ENCODE assay signal across 8 mouse cellular contexts in the genomic region with DNA sequence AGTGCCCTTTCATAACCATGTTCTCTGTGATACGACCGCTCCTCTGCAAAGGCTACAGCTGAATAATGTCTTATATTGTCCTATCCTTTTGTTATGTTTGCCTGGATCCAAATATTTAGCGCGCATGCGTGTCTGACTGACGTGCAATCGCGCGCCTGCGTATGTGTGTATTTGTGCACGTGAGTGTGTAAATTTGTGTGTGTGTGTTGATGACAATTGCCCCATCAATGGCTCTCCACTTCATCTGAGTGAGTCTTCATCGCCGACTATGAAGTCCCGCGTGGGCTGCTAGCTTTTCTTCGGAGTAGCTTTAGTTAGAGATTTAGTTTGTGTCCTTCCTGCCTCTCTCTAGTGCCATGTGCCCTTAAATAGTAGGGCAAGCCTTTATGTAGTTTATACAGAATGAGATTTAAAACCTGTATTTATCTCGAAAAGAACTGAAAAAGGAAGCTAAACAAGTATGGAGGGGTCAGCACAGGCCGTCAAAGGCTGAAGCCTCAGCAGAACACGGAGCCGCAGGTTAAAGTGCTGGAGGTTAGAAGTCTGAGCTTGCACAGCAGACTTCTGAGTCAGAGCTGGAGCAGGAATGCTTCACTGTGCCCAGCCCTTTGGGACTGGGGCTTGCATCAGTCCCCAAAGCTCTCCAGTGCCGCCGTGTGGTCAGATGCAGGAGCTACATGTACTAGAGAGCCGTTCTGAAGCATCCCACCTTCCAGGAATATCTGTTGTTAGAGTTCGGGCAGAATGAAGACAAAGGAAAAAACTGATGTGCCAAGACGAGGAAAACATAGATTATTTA. TPM values are rescaled to one million over a fixed set of nuclear protein-coding genes. Genes with fewer than 3 reads are reported as not detected.
DNase-seq lines count a peak whose midpoint lies in the region; ATAC-seq and TF ChIP-seq lines count a peak whose summit lies in the region.

No protein-coding gene starts in this region.

- no peak overlapping the region for H3K9ac ChIP-seq in hindbrain, embryonic 15.5 days

- no peaks in the 10 kb centered on the region for H3K27me3 ChIP-seq in Patski
- H3K27me3 ChIP-seq in hindbrain, embryonic 15.5 days = no peaks in the 10 kb centered on the region

- H3K27ac ChIP-seq in hindbrain, embryonic 15.5 days (replicated peaks) = no peak overlapping the region

- CTCF ChIA-PET in Patski (lab: Charles Lee) = interaction anchor here (0.8 to 1.6 kb wide), 7 partner anchors 94 to 492 kb away, joined by 3 to 5 read pairs (median 3); no protein-coding TSS in a partner anchor

- 0 out of 2 replicates have a peak, but pooled peaks cover 3% of the 10 kb centered on the region for H3K4me1 ChIP-seq in hindbrain, embryonic 15.5 days (replicated peaks)

- H3K4me2 ChIP-seq in hindbrain, embryonic 15.5 days = no peak overlapping the region

- POLR2A ChIA-PET in Patski (lab: Charles Lee) = no interaction called here

- peak; percentile 19 for DNase-seq in Patski (ENCODE audit: low read depth, low spot score)
- peak; percentile 83 to 89 for DNase-seq in cerebellum, postnatal 25 days
- peak; percentile 74 to 77 for DNase-seq in frontal cortex, postnatal 36 days (ENCODE audit: low spot score in 2 of 2)
- peak; percentile 44 for DNase-seq in left cerebral cortex, adult 11 months (ENCODE audit: low spot score)
- DNase-seq in lung, postnatal 4 days = peak; percentile 78 to 86
- DNase-seq in right cerebral cortex, postnatal 10 days (ENCODE audit: low spot score in 2 of 2) = peak; percentile 71 to 88
- DNase-seq in urinary bladder, postnatal 14 days (ENCODE audit: low spot score) = peak; percentile 86

- H3K4me3 ChIP-seq in hindbrain, embryonic 15.5 days = no peak overlapping the region

- H3K9me3 ChIP-seq in hindbrain, embryonic 15.5 days = no peaks in the 10 kb centered on the region

- no peaks in the 10 kb centered on the region for H3K36me3 ChIP-seq in hindbrain, embryonic 15.5 days

- in situ Hi-C loops in Patski (cut with MboI; ENCODE audit: low pct_unique_long_range_greater_than_20kb) = loop anchor here (10.0 kb wide), 2 partner anchors 292 to 602 kb away; no protein-coding TSS in a partner anchor

- peak; percentile 83 for TF ChIP-seq CTCF in Patski (IDR thresholded peaks at IDR 0.05)

- 53% methylated on average over 25 of the region's 25 CpGs for WGBS in hindbrain, embryonic 15.5 days

- peak; percentile 79 for ATAC-seq in Patski
- peak; percentile 87 for ATAC-seq in hindbrain, embryonic 15.5 days (ENCODE audit: low FRiP score, low read depth)

RNA-seq across cellular contexts. Expression of gene Shcbp1l, which starts 38.5 kb away (rescaled TPM):
- 0.13 TPM for polyA plus RNA-seq in Patski (2021)
- polyA plus RNA-seq in hindbrain, embryonic 15.5 days (2015; fragmentation: Nextera tagmentation; extraction: Ambion mirVana) = 0.66 and 1.0 TPM in 2 replicates

RNA-seq across cellular contexts. Expression of gene Lamc1, which starts 53.9 kb away (rescaled TPM):
- 93.8 TPM for polyA plus RNA-seq in Patski (2021)
- polyA plus RNA-seq in hindbrain, embryonic 15.5 days (2015; fragmentation: Nextera tagmentation; extraction: Ambion mirVana) = 19.2 and 20.9 TPM in 2 replicates

Comparison
In these comparisons a context has a peak if more than half of its experiments do, and no peak if none do; other contexts are left out.
1. DNase-seq: peak in every context shown above with its lines; median percentile 86 in cerebellum, postnatal 25 days; 86 in urinary bladder, postnatal 14 days; 82 in lung, postnatal 4 days; 80 in right cerebral cortex, postnatal 10 days; 76 in frontal cortex, postnatal 36 days; 44 in left cerebral cortex, adult 11 months; 19 in Patski.